Mouse (Mus musculus) left cerebral cortex, postnatal 4 days (tissue): Measurements from ENCODE around the gene Adcy5. TPM values are rescaled to one million over a fixed set of nuclear protein-coding genes. Genes with fewer than 3 reads are reported as not detected.

ENCODE experiments used
- DNase-seq: peaks from one replicate; pipeline ENCODE4 v3.0.0-alpha.2; 2022
- intact Hi-C: fragments of 180-260 bp; cut with DNase I; formaldehyde crosslinking; loops from one replicate; pipeline ENCODE4 v1.15.1; 2025
- total RNA-seq, 2 experiments: library from RNA; stranded (reverse); gene quantifications; 2 replicates each; pipeline ENCODE4 v1.2.3; 2021

Adcy5 gene
- total RNA-seq, 2 experiments from 2014 or later, result 82.1 to 83.3 TPM

DNA sequence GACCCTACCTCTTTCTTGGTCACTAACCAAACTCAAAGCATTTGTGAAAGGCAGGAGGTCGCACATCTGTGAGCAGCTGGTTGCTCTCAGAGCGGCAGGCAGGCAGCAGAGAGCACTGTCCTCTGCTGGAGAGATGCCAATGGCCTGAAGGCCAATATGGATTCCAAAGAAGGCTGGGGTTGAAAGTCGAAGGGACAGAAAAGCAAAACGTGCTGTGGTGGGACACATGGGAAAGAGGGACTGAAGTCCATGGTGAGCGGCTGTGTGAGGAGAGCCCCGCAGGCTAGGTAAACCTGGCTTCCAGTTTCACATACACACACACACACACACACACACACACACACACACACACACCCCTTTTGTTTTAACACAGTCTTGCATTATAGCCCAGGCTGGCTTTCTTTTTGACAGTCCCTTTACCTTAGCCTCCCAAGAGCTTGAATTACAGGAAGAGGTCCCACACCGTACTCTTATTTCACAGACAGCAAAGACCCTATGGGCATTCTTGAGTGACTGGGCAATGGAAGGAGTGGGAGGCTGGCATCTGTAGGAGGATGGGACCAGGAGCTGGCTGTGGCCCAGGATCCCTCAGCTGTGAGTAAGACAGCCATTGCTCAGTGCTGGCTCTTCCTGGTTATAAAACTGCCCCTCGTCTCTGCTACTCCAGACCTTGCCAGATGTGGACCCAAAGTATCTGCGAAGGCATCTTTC is 45.9 kb downstream of the Adcy5 start:
- DNase-seq, result peak; percentile 57
- intact Hi-C loops, result no loop called here

DNA sequence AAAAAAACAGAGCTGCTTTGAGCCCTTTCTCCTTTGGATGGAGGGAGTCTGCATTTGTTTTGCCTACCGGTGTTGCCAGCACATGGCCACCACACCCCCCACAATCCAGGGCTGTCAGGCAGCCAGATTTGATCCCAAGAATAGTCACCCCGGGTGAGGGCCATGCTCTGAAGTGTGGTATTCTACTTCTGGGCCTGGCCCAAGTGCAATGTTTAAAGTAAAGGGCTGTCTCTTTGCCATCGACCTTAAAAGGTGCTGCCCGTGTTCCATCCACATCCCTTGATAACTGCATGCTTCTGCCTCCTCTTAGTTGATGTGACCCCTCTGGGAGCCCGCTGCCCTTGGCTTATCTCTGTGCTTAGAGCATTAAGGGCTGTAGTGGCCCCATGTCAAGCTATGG is 46.6 kb downstream of the Adcy5 start:
- no peak for DNase-seq
- intact Hi-C loops, result no loop called here

DNA sequence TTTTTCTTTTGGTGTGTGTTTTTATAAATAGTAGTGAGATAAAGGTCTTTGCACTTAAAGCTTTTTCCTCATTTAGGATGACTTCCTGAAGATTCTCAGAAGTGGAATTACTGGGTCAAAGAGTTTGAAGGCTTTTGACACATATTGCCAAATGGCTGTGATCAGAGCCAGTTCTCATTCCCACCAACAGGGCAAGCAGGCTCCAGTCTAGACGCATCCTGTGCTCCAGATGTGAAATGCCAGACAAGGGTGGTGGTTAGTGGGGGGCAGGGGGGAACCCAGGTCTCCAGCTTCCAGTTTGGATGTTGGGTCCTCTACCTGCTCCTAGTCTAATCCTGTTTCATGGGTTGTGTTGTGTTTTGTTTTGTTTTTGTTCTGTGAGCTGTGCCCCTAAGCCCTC is 48.8 kb downstream of the Adcy5 start:
- intact Hi-C loops, result no loop called here
- no peak for DNase-seq

DNA sequence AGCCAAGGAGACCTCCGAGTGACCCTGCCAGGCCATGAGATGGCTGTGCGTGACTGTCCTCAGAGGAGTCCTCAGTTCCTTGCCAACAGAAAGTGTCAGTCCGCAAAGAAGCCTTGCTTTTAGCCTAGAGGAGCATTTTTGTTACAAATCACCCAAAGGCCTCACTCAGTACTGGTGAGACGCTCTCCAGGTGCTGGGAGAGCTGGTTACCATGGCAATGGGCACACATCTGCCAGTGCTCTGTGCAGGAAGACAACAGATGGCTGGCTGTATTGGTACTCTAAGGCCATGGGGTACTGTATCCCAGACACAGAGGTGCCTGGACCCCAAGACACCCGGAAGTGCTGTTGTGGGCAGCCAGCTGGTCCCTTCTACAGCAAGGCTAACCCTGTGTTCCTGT is 51.0 kb downstream of the Adcy5 start:
- intact Hi-C loops, result no loop called here
- no peak for DNase-seq

DNA sequence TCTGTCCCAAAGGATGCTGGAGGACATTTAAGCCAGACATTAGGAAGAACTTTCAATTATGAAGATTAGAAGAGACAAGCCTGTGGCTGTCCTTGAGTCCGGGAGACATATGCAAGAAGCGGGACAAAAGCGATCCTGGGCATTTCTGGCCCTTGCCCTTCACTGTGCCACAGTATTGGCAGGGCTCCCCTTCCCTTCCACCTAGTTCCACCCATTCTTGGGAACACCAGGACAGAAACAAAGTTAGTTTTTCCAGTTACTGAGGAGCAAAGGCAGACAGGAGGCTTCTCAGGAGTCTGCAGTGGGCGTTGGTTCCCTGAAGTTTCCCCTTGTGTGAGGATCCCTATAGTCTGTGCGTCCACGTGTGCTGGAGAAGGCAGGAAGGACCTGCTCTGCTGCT is 51.7 kb downstream of the Adcy5 start:
- DNase-seq, result no peak
- intact Hi-C loops, result no loop called here

DNA sequence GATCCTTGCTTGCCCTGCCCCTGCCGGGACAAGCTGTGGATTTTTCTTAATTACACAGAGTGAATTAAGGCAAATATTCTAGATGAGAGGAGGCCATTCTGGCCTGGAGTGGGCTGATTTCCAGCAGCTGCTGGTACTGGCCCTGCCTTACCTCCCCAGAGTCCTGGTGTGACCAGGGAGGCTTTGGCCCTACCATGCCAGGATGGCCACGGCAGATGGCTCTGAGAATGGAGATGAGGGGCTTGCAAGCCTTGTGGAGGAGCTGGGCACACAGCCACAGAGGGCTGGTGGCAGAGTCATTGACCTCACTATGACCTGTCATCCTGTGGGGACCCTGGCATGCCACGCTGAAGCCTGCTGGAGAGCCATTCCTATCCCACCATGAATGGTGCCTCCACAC is 54.1 kb downstream of the Adcy5 start:
- intact Hi-C loops, result no loop called here
- peak; percentile 70 for DNase-seq

DNA sequence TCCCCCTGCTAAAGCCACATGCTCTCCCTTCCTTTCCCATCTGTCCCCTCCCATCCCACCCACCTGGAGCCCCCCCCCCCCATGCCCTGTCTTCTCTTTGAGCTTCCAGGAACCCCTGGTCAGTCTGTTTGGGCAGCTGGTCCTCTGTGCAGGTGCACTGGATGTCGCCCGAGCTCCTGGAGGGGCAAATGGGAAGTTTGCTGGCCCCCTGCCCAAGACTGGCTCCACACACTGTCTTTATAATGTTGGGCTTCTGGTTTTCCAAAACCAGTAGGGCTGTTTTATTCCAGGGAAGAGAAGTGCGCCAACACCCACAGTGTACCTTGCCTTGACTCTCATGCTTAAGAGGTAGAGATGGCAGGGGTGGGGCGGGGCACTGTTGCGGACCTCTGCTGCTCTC is 55.1 kb downstream of the Adcy5 start:
- intact Hi-C loops, result no loop called here
- DNase-seq, result peak; percentile 59

DNA sequence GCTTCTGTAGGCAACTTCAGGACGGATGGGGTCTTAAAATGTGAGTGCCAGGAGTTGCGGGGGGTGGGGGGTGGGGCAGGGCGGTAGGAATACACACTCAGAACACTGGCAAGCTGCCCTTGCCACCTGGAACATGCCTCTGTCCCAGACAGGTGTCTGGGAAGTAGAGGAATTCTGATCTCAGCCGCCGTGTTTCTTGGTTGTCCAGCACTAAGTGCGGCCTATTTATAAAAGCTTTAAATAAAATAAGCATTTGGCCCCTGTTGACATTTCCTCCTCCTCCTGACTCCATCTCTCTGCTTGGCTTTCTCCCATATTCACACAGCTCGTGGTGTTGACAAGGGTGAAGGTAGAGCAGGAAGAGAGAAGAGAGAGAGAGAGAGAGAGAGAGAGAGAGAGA is 60.4 kb downstream of the Adcy5 start:
- intact Hi-C loops, result no loop called here

DNA sequence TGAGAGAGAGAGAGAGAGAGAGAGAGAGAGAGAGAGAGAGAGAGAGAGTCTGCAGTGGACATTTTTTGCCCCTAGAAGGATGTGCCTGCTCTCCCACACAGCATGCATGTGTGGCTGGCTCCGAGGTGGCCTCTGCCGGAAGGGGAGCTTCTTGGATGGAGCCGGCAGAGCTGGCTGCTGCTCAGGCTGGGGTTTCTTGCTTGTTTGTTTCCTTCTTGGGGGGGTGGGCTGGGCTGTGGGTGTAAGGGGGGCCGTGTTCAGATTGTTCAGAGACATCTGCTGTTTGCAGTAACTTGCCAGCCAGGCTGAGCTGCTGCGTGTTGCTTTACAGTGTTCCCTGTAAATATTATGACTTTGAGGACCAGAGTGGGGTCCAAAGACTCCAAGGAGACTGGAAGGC is 60.8 kb downstream of the Adcy5 start:
- peak; percentile 55 for DNase-seq
- intact Hi-C loops, result no loop called here

More for the DNA sequence above, 60.4 kb downstream of the Adcy5 start:
- DNase-seq, result no peak

DNA sequence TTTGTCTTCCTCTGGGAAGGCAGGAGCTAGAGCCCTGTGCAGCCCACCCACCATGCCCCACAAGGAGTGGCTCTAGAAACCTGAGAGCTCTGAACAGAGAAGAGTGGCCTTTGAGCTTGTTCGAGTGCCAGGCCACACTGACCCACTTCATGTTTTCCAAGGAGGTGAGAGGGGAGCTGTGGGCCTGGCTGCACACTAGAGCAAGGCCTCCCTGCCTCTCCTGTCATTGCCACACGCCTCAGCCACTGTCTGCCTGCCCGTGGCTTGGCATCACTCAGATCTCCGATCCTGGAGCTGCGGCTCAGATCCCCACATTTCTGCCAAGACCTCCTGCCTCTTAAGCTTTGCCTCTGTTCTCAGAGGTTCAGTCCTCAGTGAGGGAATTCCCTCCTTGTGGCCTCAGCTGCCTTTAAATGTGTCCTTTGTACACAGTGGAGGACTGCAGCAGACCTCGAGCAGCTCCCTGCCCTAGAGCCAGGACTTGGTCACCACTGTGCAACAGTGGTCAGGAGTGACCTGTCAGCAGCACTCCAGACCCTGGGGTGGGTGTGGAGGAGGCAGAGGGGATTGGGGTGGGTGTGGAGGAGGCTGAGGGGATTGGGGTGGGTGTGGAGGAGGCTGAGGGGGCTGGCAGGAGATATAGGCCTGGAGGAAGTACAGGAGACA is 62.3 kb downstream of the Adcy5 start:
- intact Hi-C loops, result no loop called here
- no peak for DNase-seq

DNA sequence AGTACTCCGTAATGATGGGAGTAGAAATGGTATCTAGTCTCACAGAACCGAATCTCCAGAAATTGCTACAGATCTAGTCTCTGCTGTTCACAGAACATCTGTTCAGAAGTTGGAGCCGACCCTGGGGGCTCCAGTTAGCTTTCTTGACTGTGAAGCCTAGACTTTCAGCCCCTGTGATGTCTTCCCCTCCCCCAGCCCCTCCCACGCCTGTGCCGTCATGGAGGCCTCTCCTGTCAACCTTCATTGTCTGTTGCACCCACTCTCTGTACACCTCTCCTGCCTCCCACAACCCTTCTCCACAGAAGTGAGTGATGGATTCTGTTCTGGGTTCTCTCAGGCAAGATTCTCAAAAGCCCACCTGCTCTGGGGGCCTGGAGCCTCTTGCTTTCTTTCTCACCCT is 65.7 kb downstream of the Adcy5 start:
- intact Hi-C loops, result no loop called here
- DNase-seq, result no peak

DNA sequence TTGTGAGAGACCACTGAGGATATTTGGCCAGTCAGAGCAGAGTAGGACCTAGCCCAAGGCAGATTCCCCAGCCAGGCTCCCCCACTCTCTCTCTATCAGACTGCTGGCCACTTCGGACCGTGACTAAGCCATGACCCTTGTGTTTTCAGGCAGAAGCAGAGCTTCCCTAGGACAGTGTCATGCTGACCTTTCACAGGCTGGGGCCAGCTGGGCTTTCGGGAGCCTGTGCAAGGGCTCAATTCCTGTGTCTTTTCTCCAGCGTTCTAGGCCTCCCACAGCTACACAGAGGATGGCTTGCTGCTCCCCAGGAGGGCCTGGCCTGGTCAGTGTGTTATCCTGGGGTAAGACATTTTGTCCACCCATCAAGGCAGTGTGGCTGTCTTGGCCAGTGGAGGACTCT is 66.9 kb downstream of the Adcy5 start:
- no peak for DNase-seq
- intact Hi-C loops, result no loop called here

DNA sequence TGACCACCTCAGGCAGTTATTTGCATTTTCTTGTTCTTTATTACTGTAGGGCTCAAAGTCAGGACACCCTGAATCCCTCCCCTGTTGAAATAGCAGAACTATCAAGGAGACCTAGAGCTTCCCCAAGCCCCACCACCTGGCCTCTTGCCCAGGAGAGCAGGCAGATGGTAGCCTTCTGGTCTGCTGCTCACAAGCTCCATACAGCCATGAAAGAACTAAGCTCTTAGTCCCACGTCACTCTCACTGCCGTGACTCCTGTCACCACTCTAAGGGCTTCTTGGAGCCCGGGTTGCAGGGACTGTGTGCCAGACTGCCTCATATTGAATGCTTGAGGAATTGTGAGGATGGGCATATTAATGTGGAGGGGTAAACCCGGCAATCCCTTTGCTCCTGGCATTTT is 69.3 kb downstream of the Adcy5 start:
- peak; percentile 96 for DNase-seq
- intact Hi-C loops, result no loop called here

DNA sequence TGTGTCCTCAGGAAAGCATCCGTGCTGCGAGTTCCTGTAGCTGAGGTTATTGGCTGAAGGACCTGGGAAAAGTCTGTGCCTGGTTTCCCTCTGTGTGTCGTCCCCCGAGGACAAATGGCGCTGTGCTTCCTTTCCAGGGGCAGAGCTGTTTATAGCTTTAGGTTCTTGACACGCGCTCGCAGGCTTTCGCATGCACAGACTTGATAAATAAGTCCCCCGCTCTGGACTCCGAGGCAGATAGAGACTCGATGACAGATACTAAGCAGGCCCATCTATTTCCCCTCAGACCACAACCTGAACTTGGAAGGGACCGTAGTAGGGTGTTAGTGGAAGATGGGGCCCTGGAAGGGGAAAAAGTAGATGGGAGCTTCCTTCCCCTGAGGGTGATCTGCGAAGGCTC is 70.0 kb downstream of the Adcy5 start:
- DNase-seq, result no peak
- intact Hi-C loops, result no loop called here

DNA sequence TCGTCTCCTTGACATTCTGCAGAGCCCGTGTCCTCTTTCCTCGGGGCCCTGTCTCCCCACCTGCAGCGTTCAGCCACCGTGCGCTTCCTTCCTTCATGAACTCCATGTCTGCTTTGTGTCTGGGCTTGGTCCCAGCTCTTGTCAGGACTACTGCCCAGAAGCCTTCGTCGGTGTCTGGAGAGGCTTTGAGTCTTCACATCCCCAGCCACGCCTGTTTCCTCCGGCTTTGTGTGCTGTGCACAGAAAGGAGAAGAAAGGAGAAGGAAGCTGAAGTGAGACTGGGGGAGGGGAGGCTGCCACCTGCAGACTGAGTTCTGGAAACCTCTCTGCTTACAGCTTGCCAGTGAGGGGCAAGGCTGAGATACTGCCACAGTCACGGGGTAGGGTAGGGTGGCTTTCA is 74.9 kb downstream of the Adcy5 start:
- intact Hi-C loops, result no loop called here
- no peak for DNase-seq

DNA sequence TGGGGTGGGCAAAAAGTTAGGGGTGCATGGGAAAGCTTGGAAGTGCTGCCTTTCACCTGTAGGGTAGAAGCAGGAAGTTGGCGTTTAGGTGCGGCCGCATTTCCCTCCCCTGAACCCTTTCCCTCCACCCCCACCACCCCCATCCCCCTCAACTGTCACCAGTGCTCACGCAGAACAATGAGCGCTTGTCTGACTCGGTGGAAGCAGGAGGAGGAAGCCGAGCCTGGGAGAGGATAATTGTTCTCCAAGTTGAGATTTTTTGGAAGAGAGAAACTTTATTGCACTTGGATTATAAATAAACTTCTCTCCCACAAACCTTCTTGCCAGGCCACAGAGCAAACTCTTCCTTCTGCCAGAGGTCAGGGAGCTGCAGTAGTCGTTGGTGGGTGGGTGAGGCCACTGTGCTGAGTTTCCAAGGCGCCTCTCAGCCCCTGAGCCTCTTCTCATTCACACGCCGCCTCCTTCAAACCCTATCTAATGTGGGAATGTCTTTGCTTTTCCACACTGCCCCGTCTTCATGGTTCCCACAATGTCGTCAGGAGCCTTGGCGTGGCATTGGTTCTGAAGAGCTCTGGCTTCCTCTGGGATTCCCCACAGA is 77.6 kb downstream of the Adcy5 start:
- intact Hi-C loops, result no loop called here

DNA sequence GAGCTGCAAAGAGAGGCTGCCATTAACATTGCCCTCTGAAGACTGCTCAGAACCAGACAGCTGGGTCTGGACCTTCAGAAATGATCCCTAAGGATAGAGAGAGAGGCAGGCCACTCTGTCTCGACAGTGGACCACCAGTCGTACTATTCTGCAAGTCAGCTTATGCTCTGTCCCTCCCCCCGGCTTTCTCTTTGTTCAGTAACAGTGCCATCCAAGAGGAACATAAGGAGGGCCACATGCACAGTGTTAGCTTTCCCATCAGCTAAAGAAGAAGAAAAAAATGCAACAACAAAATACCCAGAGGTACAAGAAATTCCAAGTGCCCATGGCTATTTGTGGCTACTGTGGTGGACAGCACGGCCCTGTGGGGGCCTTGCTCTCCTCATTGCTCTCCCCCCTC is 78.7 kb downstream of the Adcy5 start:
- intact Hi-C loops, result no loop called here
- DNase-seq, result no peak

More for the DNA sequence above, 77.6 kb downstream of the Adcy5 start:
- no peak for DNase-seq

DNA sequence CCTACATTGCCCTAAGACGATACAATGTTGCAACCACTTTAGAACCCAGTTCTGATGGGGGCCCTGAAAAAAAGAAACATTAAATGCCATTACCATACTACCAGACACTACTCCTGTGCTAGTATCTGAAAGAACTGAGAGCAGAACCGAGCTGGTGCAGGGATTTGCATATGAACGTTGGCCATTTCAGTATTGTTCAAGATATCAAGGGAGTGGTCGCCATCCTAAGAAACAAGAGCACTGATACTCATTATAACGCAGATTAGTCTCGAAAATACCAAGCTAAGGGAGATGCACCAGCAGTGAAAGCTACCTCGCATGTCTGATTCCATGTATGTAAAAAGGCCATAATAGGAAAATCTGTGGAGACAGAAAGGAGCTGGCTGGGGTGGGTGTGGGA is 82.4 kb downstream of the Adcy5 start:
- intact Hi-C loops, result no loop called here

DNA sequence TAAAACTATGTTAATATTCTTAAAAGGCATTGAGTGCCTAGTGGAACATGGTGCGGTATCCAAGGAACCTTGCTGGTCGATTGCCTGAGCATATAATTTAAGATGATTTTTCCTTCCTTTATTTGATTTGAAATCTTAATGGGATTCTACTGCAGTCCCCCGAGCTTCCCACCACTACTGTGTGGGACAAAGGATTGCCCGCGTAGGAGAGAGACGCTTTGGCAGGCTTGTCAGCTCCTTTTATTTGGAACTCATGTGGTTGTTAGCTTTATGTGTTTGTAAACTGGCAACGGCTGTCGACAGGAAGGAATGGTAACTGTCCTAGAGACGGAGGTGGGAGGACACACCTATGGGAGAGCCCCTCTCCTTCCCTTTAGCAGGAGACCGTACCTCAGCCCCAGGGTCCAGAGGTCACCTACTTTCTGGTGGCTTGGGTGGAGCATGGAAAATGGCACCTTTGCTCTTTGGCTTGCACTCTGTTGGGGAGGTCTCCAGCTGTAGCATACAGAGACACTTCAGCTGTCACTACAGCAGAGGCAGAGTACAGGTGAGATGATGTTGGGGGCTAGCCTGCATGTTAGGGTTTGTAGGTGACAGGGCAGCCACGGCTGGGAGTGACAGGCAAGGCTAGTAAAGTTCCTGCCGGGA is 84.8 kb downstream of the Adcy5 start:
- DNase-seq, result no peak
- intact Hi-C loops, result no loop called here

More for the DNA sequence above, 82.4 kb downstream of the Adcy5 start:
- DNase-seq, result no peak

DNA sequence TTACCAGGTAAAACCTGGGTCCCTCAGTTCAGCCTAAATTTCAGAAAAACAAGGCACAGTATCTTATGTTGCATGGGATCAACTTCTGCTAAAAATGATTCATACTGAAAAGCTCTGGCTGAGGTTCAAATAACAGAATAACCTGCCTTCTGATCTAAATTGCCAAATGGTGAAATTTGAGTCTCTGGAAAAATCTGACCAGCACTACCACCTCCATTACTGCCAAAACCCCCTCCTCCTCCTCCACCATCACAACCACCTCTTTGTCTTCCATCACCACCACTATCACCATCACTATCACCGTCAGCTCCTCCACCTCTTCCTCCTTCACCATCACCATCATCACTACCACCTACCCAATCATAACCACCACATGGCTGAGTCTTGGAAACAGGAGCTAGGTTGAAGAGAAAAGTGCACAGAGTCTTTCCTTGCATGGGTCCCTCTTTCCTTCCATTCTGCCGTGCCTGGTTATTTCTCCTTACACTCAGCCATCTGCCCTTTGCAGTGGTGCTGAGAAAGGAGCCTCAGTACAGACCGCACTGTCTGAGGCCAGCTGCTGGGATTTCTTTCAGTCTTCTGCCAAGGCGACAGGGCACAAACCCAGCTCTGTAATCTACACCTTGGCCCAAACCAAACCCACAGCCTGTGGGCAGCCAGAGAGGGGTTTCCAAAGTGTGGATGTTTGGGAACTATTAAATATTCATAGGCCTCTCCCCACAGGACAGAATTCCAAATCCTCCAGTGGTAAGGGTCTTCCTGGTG is 85.5 kb downstream of the Adcy5 start:
- intact Hi-C loops, result no loop called here
- DNase-seq, result peak; percentile 47

DNA sequence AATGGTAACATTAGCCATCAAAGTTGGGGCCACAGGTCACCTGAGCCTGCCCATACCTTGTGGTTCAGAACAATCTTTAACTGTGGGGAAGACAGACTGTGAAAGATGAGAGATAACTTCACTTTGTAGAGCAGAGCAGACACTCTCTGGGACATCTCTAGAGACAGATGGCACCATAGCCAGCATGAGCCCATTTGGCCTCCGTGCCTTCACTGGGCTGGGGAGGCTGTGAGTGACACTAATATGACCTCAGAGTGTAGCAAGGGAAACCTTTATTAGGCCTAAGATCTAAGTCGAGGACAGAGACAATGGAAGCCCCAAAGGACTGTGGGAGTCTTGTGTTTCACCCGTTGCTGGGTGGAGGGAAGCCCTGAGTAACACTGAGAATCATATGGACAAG is 92.7 kb downstream of the Adcy5 start:
- intact Hi-C loops, result no loop called here
- DNase-seq, result no peak
